24 mouse cellular contexts compared by ENCODE assay signal in the genomic region with DNA sequence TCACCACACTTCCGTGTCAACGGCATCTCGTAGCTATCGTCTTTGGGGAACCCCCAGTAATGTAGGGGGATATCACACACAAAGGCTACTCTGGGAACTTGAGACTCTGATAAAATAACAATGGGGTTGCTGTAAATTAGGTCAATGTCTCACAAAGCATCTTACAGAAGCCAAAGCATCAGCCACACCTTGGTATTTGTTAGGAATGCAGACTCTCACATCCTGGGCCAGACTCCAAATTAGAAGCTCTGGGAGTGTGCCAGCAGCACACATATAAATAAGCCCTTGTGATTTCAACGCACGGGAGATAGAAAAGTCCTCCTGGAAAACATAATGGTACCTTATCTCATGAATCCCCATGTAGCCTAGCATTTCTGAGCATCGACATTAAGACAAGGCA. TPM values are rescaled to one million over a fixed set of nuclear protein-coding genes. Genes with fewer than 3 reads are reported as not detected.
DNase-seq lines count a peak whose midpoint lies in the region; ATAC-seq and TF ChIP-seq lines count a peak whose summit lies in the region.
"Had no signal": no experiment of that assay in that cellular context is flagged by ENCODE, and none has a peak within 500 bp of the region (broad histone marks: within the 10 kb centered on the region; RNA-seq: fewer than 3 reads in every experiment).

No protein-coding gene starts in this region.

- no peaks in the 10 kb centered on the region for H3K4me1 ChIP-seq in forebrain, embryonic 11.5 days (replicated peaks; ENCODE audit: control insufficient read depth, insufficient read depth, low read length)
- H3K4me1 ChIP-seq in forebrain, embryonic 16.5 days (replicated peaks; ENCODE audit: control insufficient read depth, insufficient read depth, low read length), result peaks cover 3% of the 10 kb centered on the region
- H3K4me1 ChIP-seq in lung, postnatal 0 days (ENCODE audit: insufficient read depth, low read depth, low read length), result no peaks in the 10 kb centered on the region
- H3K4me1 ChIP-seq in stomach, postnatal 0 days (replicated peaks; ENCODE audit: control insufficient read depth, insufficient read depth), result no peaks in the 10 kb centered on the region
- H3K4me1 ChIP-seq in intestine, embryonic 15.5 days (replicated peaks), result no peaks in the 10 kb centered on the region
- H3K4me1 ChIP-seq: limb, embryonic 12.5 days; liver, embryonic 12.5 days; lung, embryonic 15.5 days; megakaryocyte, embryonic 14.5 days had no signal

- no peak for TF ChIP-seq EP300 in lung, postnatal 0 days (IDR thresholded peaks at IDR 0.05)
- TF ChIP-seq EP300 in stomach, postnatal 0 days (optimal IDR thresholded peaks at IDR 0.05), result no peak

- H3K27ac ChIP-seq in forebrain, embryonic 11.5 days (ENCODE audit: low read depth, low read length), result no peak overlapping the region
- no peak overlapping the region for H3K27ac ChIP-seq in forebrain, embryonic 16.5 days (ENCODE audit: low read length)
- no peak overlapping the region for H3K27ac ChIP-seq in lung, postnatal 0 days (ENCODE audit: low read length)
- H3K27ac ChIP-seq in stomach, postnatal 0 days (replicated peaks), result no peak overlapping the region
- H3K27ac ChIP-seq in intestine, embryonic 15.5 days, result no peak overlapping the region
- H3K27ac ChIP-seq: forebrain, embryonic 13.5 days; heart, adult 2 months; hindbrain, embryonic 14.5 days; limb, embryonic 12.5 days; liver, embryonic 12.5 days; lung, embryonic 15.5 days; neural tube, embryonic 13.5 days had no signal

- intact Hi-C loops in heart, postnatal 10 days (cut with DNase I), result no loop called here

- peak; percentile 5 for DNase-seq in forebrain, embryonic 11.5 days (ENCODE audit: low spot score)
- DNase-seq in heart, postnatal 10 days, result peak; percentile 25 to 38
- no peak for DNase-seq in heart, adult 8-10 months (ENCODE audit: low spot score)
- DNase-seq in lung, postnatal 0 days (ENCODE audit: low spot score), result peak; percentile 27
- DNase-seq in lung, postnatal 14 days, result no peak
- DNase-seq in stomach, postnatal 0 days (ENCODE audit: low spot score), result peak; percentile 9
- DNase-seq: cerebellum, adult 2 months; cerebellum, postnatal 36 days; gastrocnemius, postnatal 10 days; midbrain, embryonic 14.5 days; right cerebral cortex, postnatal 25 days; thymus, adult 18-20 months; thymus, postnatal 4 days had no signal

- H3K4me2 ChIP-seq in forebrain, embryonic 11.5 days (ENCODE audit: low read depth, low read length, severe bottlenecking), result no peak overlapping the region
- no peak overlapping the region for H3K4me2 ChIP-seq in forebrain, embryonic 16.5 days (ENCODE audit: low read length)
- H3K4me2 ChIP-seq in lung, postnatal 0 days (replicated peaks; ENCODE audit: low read depth, low read length), result no peak overlapping the region
- H3K4me2 ChIP-seq in stomach, postnatal 0 days (replicated peaks; ENCODE audit: low read depth), result no peak overlapping the region
- H3K4me2 ChIP-seq in intestine, embryonic 15.5 days (replicated peaks), result no peak overlapping the region
- H3K4me2 ChIP-seq: forebrain, embryonic 13.5 days; hindbrain, embryonic 14.5 days; limb, embryonic 12.5 days; liver, embryonic 12.5 days; lung, embryonic 15.5 days; neural tube, embryonic 13.5 days had no signal

- TF ChIP-seq CTCF in lung, postnatal 0 days (IDR thresholded peaks at IDR 0.05), result no peak
- no peak for TF ChIP-seq CTCF in stomach, postnatal 0 days (IDR thresholded peaks at IDR 0.05; ENCODE audit: low read depth)

- no peak for ATAC-seq in forebrain, embryonic 11.5 days (replicated peaks; ENCODE audit: low FRiP score)
- no peak for ATAC-seq in forebrain, embryonic 16.5 days
- no peak for ATAC-seq in lung, postnatal 0 days
- ATAC-seq in stomach, postnatal 0 days (ENCODE audit: low FRiP score, low TSS enrichment), result no peak
- ATAC-seq in intestine, embryonic 15.5 days, result no peak
- ATAC-seq: forebrain, embryonic 13.5 days; liver, embryonic 12.5 days had no signal

- H3K4me3 ChIP-seq in forebrain, embryonic 11.5 days (ENCODE audit: low read depth, low read length), result no peak overlapping the region
- no peak overlapping the region for H3K4me3 ChIP-seq in forebrain, embryonic 16.5 days (replicated peaks; ENCODE audit: low read length)
- no peak overlapping the region for H3K4me3 ChIP-seq in lung, postnatal 0 days (ENCODE audit: low read depth, low read length)
- H3K4me3 ChIP-seq in stomach, postnatal 0 days (ENCODE audit: low read depth, low read length), result no peak overlapping the region
- no peak overlapping the region for H3K4me3 ChIP-seq in intestine, embryonic 15.5 days (replicated peaks)
- H3K4me3 ChIP-seq: forebrain, embryonic 13.5 days; heart, adult 2 months; limb, embryonic 12.5 days; liver, embryonic 12.5 days; lung, embryonic 15.5 days; megakaryocyte, embryonic 14.5 days; neural tube, embryonic 13.5 days had no signal

- no peak overlapping the region for H3K9ac ChIP-seq in forebrain, embryonic 11.5 days (ENCODE audit: low read length)
- H3K9ac ChIP-seq in forebrain, embryonic 16.5 days (replicated peaks; ENCODE audit: low read depth, low read length), result no peak overlapping the region
- no peak overlapping the region for H3K9ac ChIP-seq in lung, postnatal 0 days (replicated peaks; ENCODE audit: low read depth)
- no peak overlapping the region for H3K9ac ChIP-seq in stomach, postnatal 0 days (ENCODE audit: low read length)
- H3K9ac ChIP-seq in intestine, embryonic 15.5 days, result no peak overlapping the region
- H3K9ac ChIP-seq: forebrain, embryonic 13.5 days; hindbrain, embryonic 14.5 days; limb, embryonic 12.5 days; liver, embryonic 12.5 days; lung, embryonic 15.5 days; neural tube, embryonic 13.5 days had no signal

- H3K27me3 ChIP-seq in forebrain, embryonic 11.5 days (ENCODE audit: control insufficient read depth, insufficient read depth, low read length), result no peaks in the 10 kb centered on the region
- H3K27me3 ChIP-seq in forebrain, embryonic 16.5 days (replicated peaks; ENCODE audit: control insufficient read depth, insufficient read depth, low read length), result no peaks in the 10 kb centered on the region
- H3K27me3 ChIP-seq in lung, postnatal 0 days (replicated peaks; ENCODE audit: insufficient read depth, low read length), result no peaks in the 10 kb centered on the region
- H3K27me3 ChIP-seq in stomach, postnatal 0 days (ENCODE audit: control insufficient read depth, insufficient read depth, low read length), result no peaks in the 10 kb centered on the region
- no peaks in the 10 kb centered on the region for H3K27me3 ChIP-seq in intestine, embryonic 15.5 days (replicated peaks)
- H3K27me3 ChIP-seq: forebrain, embryonic 13.5 days; limb, embryonic 12.5 days; lung, embryonic 15.5 days; neural tube, embryonic 13.5 days had no signal

- H3K9me3 ChIP-seq in forebrain, embryonic 11.5 days (ENCODE audit: control insufficient read depth, low read length), result no peaks in the 10 kb centered on the region
- no peaks in the 10 kb centered on the region for H3K9me3 ChIP-seq in forebrain, embryonic 16.5 days (ENCODE audit: control insufficient read depth, low read length)
- H3K9me3 ChIP-seq in lung, postnatal 0 days (ENCODE audit: low read length), result no peaks in the 10 kb centered on the region
- H3K9me3 ChIP-seq in stomach, postnatal 0 days (ENCODE audit: control insufficient read depth, low read length), result no peaks in the 10 kb centered on the region
- no peaks in the 10 kb centered on the region for H3K9me3 ChIP-seq in intestine, embryonic 15.5 days
- H3K9me3 ChIP-seq: forebrain, embryonic 13.5 days; limb, embryonic 12.5 days; liver, embryonic 12.5 days; lung, embryonic 15.5 days; megakaryocyte, embryonic 14.5 days; neural tube, embryonic 13.5 days had no signal

- 89% methylated on average over 7 of the region's 7 CpGs for WGBS in forebrain, embryonic 11.5 days
- WGBS in forebrain, embryonic 16.5 days, result 63% methylated on average over 7 of the region's 7 CpGs
- 56% methylated on average over 7 of the region's 7 CpGs for WGBS in lung, postnatal 0 days
- WGBS in stomach, postnatal 0 days, result 63% methylated on average over 7 of the region's 7 CpGs
- 79% methylated on average over 7 of the region's 7 CpGs for WGBS in intestine, embryonic 15.5 days

- H3K36me3 ChIP-seq in forebrain, embryonic 11.5 days (ENCODE audit: control insufficient read depth, insufficient read depth, low read length), result no peaks in the 10 kb centered on the region
- H3K36me3 ChIP-seq in forebrain, embryonic 16.5 days (ENCODE audit: control insufficient read depth, insufficient read depth), result no peaks in the 10 kb centered on the region
- H3K36me3 ChIP-seq in lung, postnatal 0 days (ENCODE audit: insufficient read depth, low read length), result no peaks in the 10 kb centered on the region
- no peaks in the 10 kb centered on the region for H3K36me3 ChIP-seq in stomach, postnatal 0 days (ENCODE audit: control insufficient read depth, insufficient read depth, low read length)
- no peaks in the 10 kb centered on the region for H3K36me3 ChIP-seq in intestine, embryonic 15.5 days
- H3K36me3 ChIP-seq: G1E; limb, embryonic 12.5 days; liver, embryonic 12.5 days; lung, embryonic 15.5 days; neural tube, embryonic 13.5 days had no signal

RNA-seq across cellular contexts. Expression of gene Foxo1, which starts 49.3 kb away (rescaled TPM):
- polyA plus RNA-seq in forebrain, embryonic 11.5 days (2014; fragmentation: Nextera tagmentation; extraction: Ambion mirVana), result 3.7 and 4.2 TPM in 2 replicates
- polyA plus RNA-seq in forebrain, embryonic 16.5 days (2015; fragmentation: Nextera tagmentation; extraction: Ambion mirVana), result 3.7 and 4.0 TPM in 2 replicates
- 10 to 100 TPM; 16.7 to 17.1 TPM for total RNA-seq in heart, postnatal 10 days (2021)
- 10 to 100 TPM in 3 of 4 experiments, 1 to 10 TPM in 1; 9.4 to 11.7 (median 10.8) TPM for total RNA-seq in heart, adult 8-10 months (2022)
- polyA plus RNA-seq in lung, postnatal 0 days (2015; fragmentation: Nextera tagmentation; extraction: Ambion mirVana), result 6.8 and 7.6 TPM in 2 replicates
- 3.4 and 4.0 TPM in 2 replicates for polyA plus RNA-seq in stomach, postnatal 0 days (2015; fragmentation: Nextera tagmentation; extraction: Ambion mirVana)
- 5.8 and 6.4 TPM in 2 replicates for polyA plus RNA-seq in intestine, embryonic 15.5 days (2015; fragmentation: Nextera tagmentation; extraction: Ambion mirVana)
- polyA plus RNA-seq: G1E had no signal

Comparison
In these comparisons a context has a peak if more than half of its experiments do, and no peak if none do; other contexts are left out.
1. DNase-seq: peak in forebrain, embryonic 11.5 days (single experiment), heart, postnatal 10 days (2 of 2), lung, postnatal 0 days (single experiment) and stomach, postnatal 0 days (single experiment); none in heart, adult 8-10 months (single experiment) and lung, postnatal 14 days (single experiment).